Mouse (Mus musculus): Measurements from ENCODE around the gene Ttc28.

DNA sequence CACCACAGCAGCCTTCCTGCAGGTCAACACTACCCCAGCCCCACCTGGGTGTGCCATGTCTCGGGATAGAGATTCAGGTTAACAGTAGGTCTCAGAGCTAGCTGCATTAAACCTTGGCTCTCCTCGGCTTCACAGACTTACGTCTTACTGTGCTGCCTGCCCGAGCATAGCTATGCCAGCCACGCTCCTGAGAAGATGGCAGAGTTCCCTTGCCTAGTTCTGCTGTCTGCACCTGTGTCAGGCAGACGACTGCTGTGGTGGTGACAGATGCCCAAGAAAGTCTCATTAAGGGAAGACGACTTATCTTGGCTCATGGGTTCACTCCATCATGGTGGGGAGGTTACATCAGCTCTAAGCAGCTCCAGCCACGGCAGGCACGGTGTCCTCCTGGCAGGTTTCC, 278.7 kb downstream of the Ttc28 start:
- TF ChIP-seq CTCF (IDR thresholded peaks at IDR 0.05), result no peak
- no peak for TF ChIP-seq EP300 (IDR thresholded peaks at IDR 0.05)

Data from lung, postnatal 0 days (tissue).